Mouse (Mus musculus): ENCODE results near the gene Med27.

Med27 gene

GRCm38 (mm10) chr2:29465649-29466137, 119.1 kb downstream of the Med27 start:
- no peak for DNase-seq (ENCODE audit: extremely low read depth, low read depth, low spot score)

GRCm38 (mm10) chr2:29466396-29466795, 119.8 kb downstream of the Med27 start:
- DNase-seq (ENCODE audit: extremely low read depth, low read depth, low spot score), result no peak

GRCm38 (mm10) chr2:29468517-29468936, 121.9 kb downstream of the Med27 start:
- DNase-seq (ENCODE audit: extremely low read depth, low read depth, low spot score), result no peak

- no peak for DNase-seq (ENCODE audit: extremely low read depth, low read depth, low spot score)
These were observed 126.4 kb downstream of the Med27 start for GRCm38 (mm10) chr2:29472952-29473437.

- no peak for DNase-seq (ENCODE audit: extremely low read depth, low read depth, low spot score)
These were observed 127.3 kb downstream of the Med27 start for GRCm38 (mm10) chr2:29473907-29474306.

GRCm38 (mm10) chr2:29476702-29477101, 130.1 kb downstream of the Med27 start:
- no peak for DNase-seq (ENCODE audit: extremely low read depth, low read depth, low spot score)

- no peak for DNase-seq (ENCODE audit: extremely low read depth, low read depth, low spot score)
These were observed 135.2 kb downstream of the Med27 start for GRCm38 (mm10) chr2:29481856-29482255.

- DNase-seq (ENCODE audit: extremely low read depth, low read depth, low spot score), result no peak
These were observed 136.5 kb downstream of the Med27 start for GRCm38 (mm10) chr2:29482979-29483718.

- DNase-seq (ENCODE audit: extremely low read depth, low read depth, low spot score), result no peak
These were observed 138.9 kb downstream of the Med27 start for GRCm38 (mm10) chr2:29485519-29485918.

- no peak for DNase-seq (ENCODE audit: extremely low read depth, low read depth, low spot score)
These were observed 139.9 kb downstream of the Med27 start for GRCm38 (mm10) chr2:29486491-29486890.

- no peak for DNase-seq (ENCODE audit: extremely low read depth, low read depth, low spot score)
These were observed 141.0 kb downstream of the Med27 start for GRCm38 (mm10) chr2:29487652-29488051.

GRCm38 (mm10) chr2:29488379-29489236, 142.0 kb downstream of the Med27 start:
- DNase-seq (ENCODE audit: extremely low read depth, low read depth, low spot score), result no peak

GRCm38 (mm10) chr2:29491656-29492055, 145.0 kb downstream of the Med27 start:
- no peak for DNase-seq (ENCODE audit: extremely low read depth, low read depth, low spot score)

- DNase-seq (ENCODE audit: extremely low read depth, low read depth, low spot score), result no peak
These were observed 146.9 kb downstream of the Med27 start for GRCm38 (mm10) chr2:29493396-29494031.

- DNase-seq (ENCODE audit: extremely low read depth, low read depth, low spot score), result no peak
These were observed 148.7 kb downstream of the Med27 start for GRCm38 (mm10) chr2:29495271-29495670.

- no peak for DNase-seq (ENCODE audit: extremely low read depth, low read depth, low spot score)
These were observed 154.2 kb downstream of the Med27 start for GRCm38 (mm10) chr2:29500601-29501350.

GRCm38 (mm10) chr2:29501381-29501780, 154.8 kb downstream of the Med27 start:
- DNase-seq (ENCODE audit: extremely low read depth, low read depth, low spot score), result no peak

GRCm38 (mm10) chr2:29504848-29505247, 158.2 kb downstream of the Med27 start:
- DNase-seq (ENCODE audit: extremely low read depth, low read depth, low spot score), result no peak

- no peak for DNase-seq (ENCODE audit: extremely low read depth, low read depth, low spot score)
These were observed 159.8 kb downstream of the Med27 start for GRCm38 (mm10) chr2:29506411-29506810.

GRCm38 (mm10) chr2:29513131-29513530, 166.5 kb downstream of the Med27 start:
- DNase-seq (ENCODE audit: extremely low read depth, low read depth, low spot score), result no peak

GRCm38 (mm10) chr2:29514836-29515235, 168.2 kb downstream of the Med27 start:
- no peak for DNase-seq (ENCODE audit: extremely low read depth, low read depth, low spot score)
